Mouse (Mus musculus): ENCODE data around the gene Macrod2. TPM values are rescaled to one million over a fixed set of nuclear protein-coding genes. Genes with fewer than 3 reads are reported as not detected.

The Macrod2 gene
- polyA plus RNA-seq, 2 experiments, result 2.1 to 7.7 TPM

GRCm38 (mm10) chr2:140676728-140677127 lies 281.6 kb downstream of the Macrod2 start:
- WGBS (ENCODE audit: insufficient replicate concordance), result 35% methylated on average over 3 of the region's 3 CpGs
- H3K27ac ChIP-seq, result no peak overlapping the region

GRCm38 (mm10) chr2:140690906-140691305 lies 295.8 kb downstream of the Macrod2 start:
- Histone ChIP-seq H3K9me3 (ENCODE audit: control insufficient read depth, low read length) (no peaks in the 10 kb centered on the region), H3K4me1 (replicated peaks; ENCODE audit: control insufficient read depth in 2 of 2, insufficient read depth in 2 of 2, low read length in 1 of 2) (no peaks in the 10 kb centered on the region), H3K9ac (replicated peaks) (no peak overlapping the region), H3K27ac (no peak overlapping the region), H3K27me3 (ENCODE audit: control insufficient read depth, insufficient read depth, low read length) (no peaks in the 10 kb centered on the region), H3K36me3 (replicated peaks; ENCODE audit: control insufficient read depth, insufficient read depth, low read depth) (no peaks in the 10 kb centered on the region), H3K4me2 (ENCODE audit: low read depth) (no peak overlapping the region), H3K4me3 (ENCODE audit: insufficient read depth in 1 of 2, low read depth in 2 of 2, low read length in 2 of 2) (no peak overlapping the region)
- no peak for DNase-seq (ENCODE audit: low read depth in 3 of 3, low spot score in 3 of 3)
- WGBS (ENCODE audit: insufficient replicate concordance), result 46% methylated on average over 2 of the region's 2 CpGs
- no peak for TF ChIP-seq EP300 (IDR thresholded peaks at IDR 0.05; ENCODE audit: low read depth)
- TF ChIP-seq CTCF (IDR thresholded peaks at IDR 0.05; ENCODE audit: low read depth), result no peak
- ATAC-seq (ENCODE audit: insufficient read depth), result no peak

More at GRCm38 (mm10) chr2:140676728-140677127, 281.6 kb downstream of the Macrod2 start:
- H3K9ac ChIP-seq (replicated peaks), result no peak overlapping the region
- no peaks in the 10 kb centered on the region for H3K9me3 ChIP-seq (ENCODE audit: control insufficient read depth, low read length)
- H3K4me2 ChIP-seq (ENCODE audit: low read depth), result no peak overlapping the region
- H3K4me1 ChIP-seq (replicated peaks; ENCODE audit: control insufficient read depth in 2 of 2, insufficient read depth in 2 of 2, low read length in 1 of 2), result no peaks in the 10 kb centered on the region
- DNase-seq (ENCODE audit: low read depth in 3 of 3, low spot score in 3 of 3) (no peak), ATAC-seq (ENCODE audit: insufficient read depth) (no peak)
- no peaks in the 10 kb centered on the region for H3K36me3 ChIP-seq (replicated peaks; ENCODE audit: control insufficient read depth, insufficient read depth, low read depth)
- H3K4me3 ChIP-seq (ENCODE audit: insufficient read depth in 1 of 2, low read depth in 2 of 2, low read length in 2 of 2), result no peak overlapping the region
- TF ChIP-seq CTCF (IDR thresholded peaks at IDR 0.05; ENCODE audit: low read depth) (no peak), EP300 (IDR thresholded peaks at IDR 0.05; ENCODE audit: low read depth) (no peak)
- H3K27me3 ChIP-seq (ENCODE audit: control insufficient read depth, insufficient read depth, low read length), result no peaks in the 10 kb centered on the region

- 29% methylated on average over 1 of the region's 1 CpGs for WGBS (ENCODE audit: insufficient replicate concordance)
- no peaks in the 10 kb centered on the region for H3K27me3 ChIP-seq (ENCODE audit: control insufficient read depth, insufficient read depth, low read length)
- TF ChIP-seq EP300 (IDR thresholded peaks at IDR 0.05; ENCODE audit: low read depth) (no peak), CTCF (IDR thresholded peaks at IDR 0.05; ENCODE audit: low read depth) (no peak)
These were observed 296.3 kb downstream of the Macrod2 start for GRCm38 (mm10) chr2:140691403-140691802.

GRCm38 (mm10) chr2:140692461-140692860 lies 297.4 kb downstream of the Macrod2 start:
- Histone ChIP-seq H3K36me3 (replicated peaks; ENCODE audit: control insufficient read depth, insufficient read depth, low read depth) (no peaks in the 10 kb centered on the region), H3K27ac (no peak overlapping the region), H3K9ac (replicated peaks) (no peak overlapping the region), H3K27me3 (ENCODE audit: control insufficient read depth, insufficient read depth, low read length) (no peaks in the 10 kb centered on the region), H3K4me2 (ENCODE audit: low read depth) (no peak overlapping the region), H3K9me3 (ENCODE audit: control insufficient read depth, low read length) (no peaks in the 10 kb centered on the region), H3K4me1 (replicated peaks; ENCODE audit: control insufficient read depth in 2 of 2, insufficient read depth in 2 of 2, low read length in 1 of 2) (no peaks in the 10 kb centered on the region), H3K4me3 (ENCODE audit: insufficient read depth in 1 of 2, low read depth in 2 of 2, low read length in 2 of 2) (no peak overlapping the region)
- DNase-seq (ENCODE audit: low read depth in 3 of 3, low spot score in 3 of 3), result no peak
- TF ChIP-seq CTCF (IDR thresholded peaks at IDR 0.05; ENCODE audit: low read depth) (no peak), EP300 (IDR thresholded peaks at IDR 0.05; ENCODE audit: low read depth) (no peak)
- ATAC-seq (ENCODE audit: insufficient read depth), result no peak
- WGBS (ENCODE audit: insufficient replicate concordance), result 49% methylated on average over 4 of the region's 4 CpGs

More at GRCm38 (mm10) chr2:140691403-140691802, 296.3 kb downstream of the Macrod2 start:
- ATAC-seq (ENCODE audit: insufficient read depth) (no peak), DNase-seq (ENCODE audit: low read depth in 3 of 3, low spot score in 3 of 3) (no peak)
- H3K4me2 ChIP-seq (ENCODE audit: low read depth), result no peak overlapping the region
- H3K9me3 ChIP-seq (ENCODE audit: control insufficient read depth, low read length), result no peaks in the 10 kb centered on the region
- no peak overlapping the region for H3K27ac ChIP-seq
- no peaks in the 10 kb centered on the region for H3K4me1 ChIP-seq (replicated peaks; ENCODE audit: control insufficient read depth in 2 of 2, insufficient read depth in 2 of 2, low read length in 1 of 2)
- H3K9ac ChIP-seq (replicated peaks), result no peak overlapping the region
- H3K4me3 ChIP-seq (ENCODE audit: insufficient read depth in 1 of 2, low read depth in 2 of 2, low read length in 2 of 2), result no peak overlapping the region
- H3K36me3 ChIP-seq (replicated peaks; ENCODE audit: control insufficient read depth, insufficient read depth, low read depth), result no peaks in the 10 kb centered on the region

GRCm38 (mm10) chr2:140693845-140694244 lies 298.7 kb downstream of the Macrod2 start:
- 54% methylated on average over 5 of the region's 5 CpGs for WGBS (ENCODE audit: insufficient replicate concordance)
- H3K9ac ChIP-seq (replicated peaks), result no peak overlapping the region
- no peaks in the 10 kb centered on the region for H3K9me3 ChIP-seq (ENCODE audit: control insufficient read depth, low read length)
- no peak overlapping the region for H3K4me2 ChIP-seq (ENCODE audit: low read depth)
- no peak overlapping the region for H3K4me3 ChIP-seq (ENCODE audit: insufficient read depth in 1 of 2, low read depth in 2 of 2, low read length in 2 of 2)
- DNase-seq (ENCODE audit: low read depth in 3 of 3, low spot score in 3 of 3) (no peak), ATAC-seq (ENCODE audit: insufficient read depth) (no peak)
- no peaks in the 10 kb centered on the region for H3K36me3 ChIP-seq (replicated peaks; ENCODE audit: control insufficient read depth, insufficient read depth, low read depth)
- no peaks in the 10 kb centered on the region for H3K4me1 ChIP-seq (replicated peaks; ENCODE audit: control insufficient read depth in 2 of 2, insufficient read depth in 2 of 2, low read length in 1 of 2)
- H3K27me3 ChIP-seq (ENCODE audit: control insufficient read depth, insufficient read depth, low read length), result no peaks in the 10 kb centered on the region
- no peak for TF ChIP-seq CTCF (IDR thresholded peaks at IDR 0.05; ENCODE audit: low read depth)
- no peak for TF ChIP-seq EP300 (IDR thresholded peaks at IDR 0.05; ENCODE audit: low read depth)
- no peak overlapping the region for H3K27ac ChIP-seq
